Mouse (Mus musculus): ENCODE data around the gene Dhx30.
"Not testable (repeated sequence)": the region's sequence is repeated elsewhere in the genome, so short reads cannot be mapped to it uniquely, and the experiment has no call there.

Dhx30 gene

DNA sequence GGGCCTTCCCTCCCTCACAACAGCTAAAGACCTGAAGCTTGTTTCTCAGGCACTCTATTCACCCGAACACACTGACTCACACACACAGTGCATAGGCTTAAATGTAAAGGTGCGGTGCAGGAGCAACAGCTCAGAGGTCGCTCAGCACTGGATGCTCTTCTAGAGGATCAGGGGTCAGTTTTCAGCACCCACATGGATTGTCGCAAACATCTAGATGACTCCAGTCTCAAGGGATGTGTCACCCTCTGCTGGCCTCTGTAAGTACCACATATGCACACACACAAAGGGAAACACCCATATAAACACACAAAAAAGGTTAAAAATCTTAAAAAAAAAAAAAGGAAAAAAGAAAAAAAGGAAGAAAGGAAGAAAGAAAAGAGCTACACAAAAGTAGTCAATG is 22.9 kb downstream of the Dhx30 start:
- DNase-seq (ENCODE audit: low spot score) = no peak

DNA sequence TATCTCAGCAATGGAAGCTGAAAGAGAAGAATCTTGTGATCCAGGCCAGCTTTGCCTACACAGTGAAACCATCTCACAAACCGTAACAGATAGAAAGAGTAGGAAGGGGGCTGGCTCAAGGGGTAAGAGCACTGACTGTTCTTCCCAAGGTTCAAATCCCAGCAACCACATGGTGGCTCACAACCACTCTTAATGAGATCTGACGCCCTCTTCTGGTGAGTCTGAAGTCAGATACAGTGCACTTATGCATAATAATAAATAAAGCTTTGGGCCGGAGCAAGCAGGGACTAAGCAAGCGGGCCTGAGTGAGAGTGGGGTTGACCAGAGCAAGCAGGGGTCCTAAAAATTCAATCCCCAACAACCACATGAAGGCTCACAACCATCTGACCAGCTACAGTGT is 24.3 kb downstream of the Dhx30 start:
- DNase-seq (ENCODE audit: low spot score) = no peak

DNA sequence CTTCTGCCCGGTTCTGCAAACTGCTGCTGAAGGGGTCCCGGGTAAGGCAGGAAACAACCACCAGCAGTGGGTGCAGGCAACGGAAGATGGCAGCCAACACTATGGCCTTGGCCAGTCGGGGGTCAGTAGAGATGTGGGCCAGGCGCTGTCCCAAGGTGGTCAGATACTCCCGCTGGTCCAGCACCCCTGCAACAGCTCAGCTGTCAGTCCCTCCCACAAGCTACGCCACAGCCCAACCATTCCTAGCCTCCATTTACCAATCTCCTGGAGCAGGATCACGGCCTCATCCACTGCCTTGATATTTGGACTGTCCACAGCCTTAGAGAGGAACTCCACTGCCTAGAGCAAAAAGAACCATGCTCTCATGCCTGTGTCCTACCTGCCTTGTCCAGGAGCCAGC is 31.9 kb downstream of the Dhx30 start:
- DNase-seq (ENCODE audit: low spot score) = no peak

GRCm38 (mm10) chr9:110084201-110084964 is 33.2 kb downstream of the Dhx30 start:
- no peak for DNase-seq (ENCODE audit: low spot score)

GRCm38 (mm10) chr9:110081066-110081465 is 36.6 kb downstream of the Dhx30 start:
- no peak for DNase-seq (ENCODE audit: low spot score)

DNA sequence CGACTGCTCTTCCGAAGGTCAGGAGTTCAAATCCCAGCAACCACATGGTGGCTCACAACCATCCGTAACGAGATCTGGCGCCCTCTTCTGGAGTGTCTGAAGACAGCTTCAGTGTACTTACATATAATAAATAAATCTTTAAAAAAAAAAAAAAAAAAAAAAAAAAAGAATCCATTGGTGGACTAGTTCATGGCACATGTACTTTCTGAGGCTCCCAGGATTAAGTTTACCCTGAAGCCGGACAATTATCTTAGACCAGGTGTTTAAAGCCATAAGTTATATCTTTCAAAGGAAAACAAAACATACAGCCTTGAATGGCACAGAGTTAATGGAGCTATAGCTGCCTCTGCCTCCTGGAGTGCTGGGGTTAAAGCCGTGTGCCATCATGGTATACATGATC is 41.2 kb downstream of the Dhx30 start:
- DNase-seq (ENCODE audit: low spot score) = not testable (repeated sequence)

DNA sequence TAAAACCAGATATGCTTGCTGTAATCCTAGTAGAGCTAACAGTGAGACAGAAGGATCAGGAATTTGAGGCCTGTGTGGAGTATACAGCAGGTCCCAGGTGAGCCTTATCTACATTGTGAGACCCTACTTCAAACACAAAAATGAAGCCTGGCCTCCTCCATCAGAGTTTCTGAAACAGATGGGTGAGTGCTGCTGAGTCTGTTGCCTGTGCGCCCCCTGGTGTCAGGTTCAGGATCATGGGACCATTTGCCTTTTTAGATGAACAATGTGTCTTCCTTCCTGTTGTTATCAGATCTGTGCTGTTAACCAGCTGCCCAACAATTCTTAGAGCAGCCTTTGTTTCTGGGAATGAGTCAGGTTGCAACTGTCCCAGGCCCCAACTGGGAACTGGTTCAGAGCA is 45.8 kb downstream of the Dhx30 start:
- peak; percentile 69 for DNase-seq (ENCODE audit: low spot score)

DNA sequence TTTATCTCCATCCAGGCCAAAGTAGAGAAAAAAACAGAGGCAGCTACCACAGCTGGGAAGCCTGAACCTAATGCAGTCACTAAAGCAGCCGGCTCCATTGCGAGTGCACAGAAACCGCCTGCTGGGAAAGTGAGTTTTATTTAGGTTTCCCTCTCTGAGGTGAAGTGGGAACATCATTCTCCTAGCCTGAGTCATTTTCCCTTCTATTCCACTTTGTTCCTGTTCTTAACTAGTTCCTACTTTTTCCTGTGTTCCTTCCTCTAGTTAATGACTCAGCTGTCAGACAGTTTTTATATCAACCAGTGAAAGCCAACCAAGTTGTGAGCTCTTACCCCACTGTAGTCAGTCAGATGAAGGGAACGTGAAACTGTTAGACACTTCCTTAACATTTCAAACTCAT is 46.6 kb downstream of the Dhx30 start:
- no peak for DNase-seq (ENCODE audit: low spot score)

DNA sequence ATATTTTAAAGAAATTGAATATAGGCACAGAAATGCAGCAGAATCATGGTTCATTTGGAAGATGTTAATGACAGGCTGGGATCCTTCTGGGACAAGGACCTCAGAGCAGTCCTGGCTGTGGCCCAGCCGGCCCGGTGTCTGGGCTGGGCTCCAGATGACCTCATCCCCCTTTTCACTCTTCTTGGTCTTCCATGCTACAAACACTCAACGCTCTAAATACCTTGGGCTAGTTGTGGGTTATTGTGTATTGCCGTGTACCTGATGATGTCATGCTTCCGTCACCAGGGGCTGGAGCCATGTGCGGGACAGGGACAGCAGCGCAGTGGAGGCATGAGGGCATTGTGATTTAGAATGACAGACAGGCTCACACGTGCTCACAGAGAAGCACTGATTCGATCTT is 47.3 kb downstream of the Dhx30 start:
- DNase-seq (ENCODE audit: low spot score) = no peak

- no peak for DNase-seq (ENCODE audit: low spot score)
Observed at GRCm38 (mm10) chr9:110068745-110069144, 48.9 kb downstream of the Dhx30 start.

- no peak for DNase-seq (ENCODE audit: low spot score)
Observed at GRCm38 (mm10) chr9:110064641-110065040, 53.0 kb downstream of the Dhx30 start.

GRCm38 (mm10) chr9:110062861-110063260 is 54.8 kb downstream of the Dhx30 start:
- DNase-seq (ENCODE audit: low spot score) = no peak

GRCm38 (mm10) chr9:110062405-110062804 is 55.2 kb downstream of the Dhx30 start:
- DNase-seq (ENCODE audit: low spot score) = no peak

DNA sequence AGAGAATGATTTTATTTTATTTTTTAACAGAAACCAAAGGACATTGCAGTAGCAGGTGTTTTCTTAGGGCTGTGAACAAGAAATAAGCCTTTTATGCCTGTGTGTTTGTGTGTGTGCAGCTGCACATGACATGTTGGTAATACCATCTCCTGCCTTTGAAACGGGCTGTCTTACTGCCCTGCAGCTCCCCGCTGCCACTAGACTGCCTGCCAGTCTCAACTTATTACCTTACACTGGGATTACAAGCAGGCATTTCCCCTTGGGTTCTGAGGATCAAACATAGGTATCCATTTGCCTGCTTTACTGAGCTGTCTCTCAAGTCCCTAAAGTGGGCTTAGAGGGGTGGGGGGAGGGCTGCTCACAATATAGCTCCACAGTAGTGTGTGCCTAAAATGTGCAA is 56.9 kb downstream of the Dhx30 start:
- DNase-seq (ENCODE audit: low spot score) = no peak

- no peak for DNase-seq (ENCODE audit: low spot score)
Observed at GRCm38 (mm10) chr9:110057200-110057599, 60.4 kb downstream of the Dhx30 start.

- DNase-seq (ENCODE audit: low spot score) = no peak
Observed at GRCm38 (mm10) chr9:110054781-110055180, 62.8 kb downstream of the Dhx30 start.

GRCm38 (mm10) chr9:110054080-110054421 is 63.6 kb downstream of the Dhx30 start:
- DNase-seq (ENCODE audit: low spot score) = no peak

- no peak for DNase-seq (ENCODE audit: low spot score)
Observed at GRCm38 (mm10) chr9:110053305-110054079, 64.1 kb downstream of the Dhx30 start.

GRCm38 (mm10) chr9:110052951-110053304 is 64.7 kb downstream of the Dhx30 start:
- DNase-seq (ENCODE audit: low spot score) = no peak

GRCm38 (mm10) chr9:110051869-110052661 is 65.6 kb downstream of the Dhx30 start:
- DNase-seq (ENCODE audit: low spot score) = no peak

GRCm38 (mm10) chr9:110051184-110051583 is 66.4 kb downstream of the Dhx30 start:
- no peak for DNase-seq (ENCODE audit: low spot score)

DNA sequence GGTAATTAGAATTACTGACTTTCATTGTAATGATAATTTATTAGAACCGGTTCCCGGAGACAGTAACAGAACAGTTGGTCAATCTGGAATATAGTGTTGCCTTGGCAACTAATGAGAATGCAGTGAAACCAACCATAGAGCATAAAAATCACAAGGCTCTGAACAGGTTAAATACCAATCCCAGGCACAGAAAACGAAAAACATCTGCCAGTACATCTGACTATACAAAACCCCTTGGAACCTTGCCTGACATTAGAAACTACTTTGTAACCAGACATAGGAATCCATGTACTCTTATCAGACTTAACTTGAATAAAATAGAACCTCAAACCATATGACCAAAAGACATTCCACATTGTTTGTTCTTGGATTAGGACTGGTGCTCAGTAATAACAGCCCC is 69.8 kb downstream of the Dhx30 start:
- DNase-seq (ENCODE audit: low spot score) = no peak

- DNase-seq (ENCODE audit: low spot score) = no peak
Observed at GRCm38 (mm10) chr9:110047260-110047659, 70.4 kb downstream of the Dhx30 start.
